Mouse (Mus musculus) neutrophil, adult 5-6 weeks (primary cell): ENCODE results near the gene Hs3st1. TPM values are rescaled to one million over a fixed set of nuclear protein-coding genes. Genes with fewer than 3 reads are reported as not detected.

Source experiments
- ATAC-seq: fragments of 151-379, 151-347 bp; 2 replicates; pipeline ENCODE4 v1.8.0; 2017; ENCODE audit warnings: mild to moderate bottlenecking, moderate TSS enrichment; ENCODE audit not compliant: insufficient number of reproducible peaks, poor library complexity, low FRiP score, severe bottlenecking; ENCODE audit errors: extremely low read depth
- total RNA-seq: library from RNA; stranded (forward); fragments of 200-1000 nt; gene quantifications from 2 replicates; pipeline ENCODE4 v1.2.3, GENCODE M21; 2017

The Hs3st1 gene
- total RNA-seq, 1 experiment from 2014 or later, result 10.0 TPM

- peak; percentile 95 for ATAC-seq
These were observed 111.1 kb downstream of the Hs3st1 start for GRCm38 (mm10) chr5:39643924-39644826.

- ATAC-seq, result no peak
These were observed 111.9 kb downstream of the Hs3st1 start for GRCm38 (mm10) chr5:39643260-39643923.

GRCm38 (mm10) chr5:39642222-39642770 lies 113.0 kb downstream of the Hs3st1 start:
- ATAC-seq, result no peak

- ATAC-seq, result peak; percentile 42; the same call in 1 of the 2 replicates
These were observed 115.7 kb downstream of the Hs3st1 start for GRCm38 (mm10) chr5:39639438-39640177.

GRCm38 (mm10) chr5:39638926-39639325 lies 116.3 kb downstream of the Hs3st1 start:
- no peak for ATAC-seq

- peak; percentile 92 for ATAC-seq
These were observed 117.4 kb downstream of the Hs3st1 start for GRCm38 (mm10) chr5:39637874-39638273.

- ATAC-seq, result no peak
These were observed 119.2 kb downstream of the Hs3st1 start for GRCm38 (mm10) chr5:39636090-39636489.

GRCm38 (mm10) chr5:39634300-39635047 lies 120.8 kb downstream of the Hs3st1 start:
- no peak for ATAC-seq

GRCm38 (mm10) chr5:39633206-39633605 lies 122.1 kb downstream of the Hs3st1 start:
- no peak for ATAC-seq

GRCm38 (mm10) chr5:39630841-39631240 lies 124.4 kb downstream of the Hs3st1 start:
- ATAC-seq, result peak; percentile 86

GRCm38 (mm10) chr5:39625037-39625473 lies 130.2 kb downstream of the Hs3st1 start:
- no peak for ATAC-seq

GRCm38 (mm10) chr5:39624218-39624590 lies 131.1 kb downstream of the Hs3st1 start:
- ATAC-seq, result no peak

GRCm38 (mm10) chr5:39623304-39624217 lies 131.7 kb downstream of the Hs3st1 start:
- ATAC-seq, result no peak

- no peak for ATAC-seq
These were observed 134.9 kb downstream of the Hs3st1 start for GRCm38 (mm10) chr5:39620206-39620866.

GRCm38 (mm10) chr5:39617354-39617977 lies 137.8 kb downstream of the Hs3st1 start:
- ATAC-seq, result no peak

- ATAC-seq, result no peak
These were observed 140.1 kb downstream of the Hs3st1 start for GRCm38 (mm10) chr5:39615202-39615601.

GRCm38 (mm10) chr5:39613534-39613933 lies 141.7 kb downstream of the Hs3st1 start:
- ATAC-seq, result no peak
